Mouse (Mus musculus) midbrain, embryonic 15.5 days (tissue): ENCODE measurements around the gene 1700025G04Rik. TPM values are rescaled to one million over a fixed set of nuclear protein-coding genes. Genes with fewer than 3 reads are reported as not detected.

Source experiments
- ATAC-seq: fragments of 200-750 bp; cut with Nextera tagmentation; replicated peaks from 2 replicates; pipeline ENCODE4 v1.8.0; 2017; ENCODE audit warnings: moderate TSS enrichment
- H3K27ac ChIP-seq: fragments of 300-500 bp; sonication (generic); 2 replicates; pipeline ENCODE4 v1.5.1; 2015; ENCODE audit warnings: mild to moderate bottlenecking, inconsistent platforms
- H3K27me3 ChIP-seq: fragments of 300-500 bp; sonication (generic); replicated peaks from 2 replicates; pipeline ENCODE4 v1.6.1; 2015; ENCODE audit warnings: inconsistent platforms
- H3K36me3 ChIP-seq: fragments of 300-500 bp; sonication (generic); replicated peaks from 2 replicates; pipeline ENCODE4 v1.6.1; 2015; ENCODE audit warnings: inconsistent platforms
- H3K4me1 ChIP-seq: fragments of 300-500 bp; sonication (generic); 2 replicates; pipeline ENCODE4 v1.6.1; 2015; ENCODE audit warnings: inconsistent platforms
- H3K4me2 ChIP-seq: fragments of 300-500 bp; sonication (generic); 2 replicates; pipeline ENCODE4 v1.6.1; 2015; ENCODE audit warnings: inconsistent platforms, mild to moderate bottlenecking, moderate library complexity
- H3K4me3 ChIP-seq: fragments of 300-500 bp; sonication (generic); 2 replicates; pipeline ENCODE4 v1.5.1; 2015; ENCODE audit warnings: mild to moderate bottlenecking, inconsistent platforms
- H3K9ac ChIP-seq: fragments of 300-500 bp; sonication (generic); 2 replicates; pipeline ENCODE4 v1.6.1; 2015; ENCODE audit warnings: mild to moderate bottlenecking, inconsistent platforms
- H3K9me3 ChIP-seq: fragments of 300-500 bp; sonication (generic); 2 replicates; pipeline ENCODE4 v1.6.1; 2016; ENCODE audit warnings: inconsistent platforms
- WGBS: fragments of 180-500 bp; shearing (Covaris S2); methylation state at CpG from one replicate; pipeline ENCODE4 v1.1.7; 2015; ENCODE audit warnings: mixed read lengths; 5-methylcytosine and 5-hydroxymethylcytosine counted together
- polyA plus RNA-seq: library from polyadenylated mRNA; unstranded; fragments of >200 nt; fragmentation: Nextera tagmentation; extraction: Ambion mirVana; gene quantifications from 2 replicates; pipeline ENCODE4 v1.2.1, GENCODE M21; 2015

The 1700025G04Rik gene
- polyA plus RNA-seq, 1 experiment from 2014 or later, result 34.6 TPM

- 0 out of 2 replicates have a peak, but pooled peaks have one; percentile 2 for ATAC-seq
- Histone ChIP-seq H3K9me3 (no peaks in the 10 kb centered on the region), H3K36me3 (no peaks in the 10 kb centered on the region), H3K27ac (peak overlapping the region; percentile 76), H3K4me3 (no peak overlapping the region), H3K9ac (no peak overlapping the region), H3K27me3 (no peaks in the 10 kb centered on the region), H3K4me1 (peaks cover 52% of the 10 kb centered on the region), H3K4me2 (0 out of 2 replicates have a peak overlapping the region, but pooled peaks have one; percentile 6)
- WGBS, result 38% methylated on average over 11 of the region's 11 CpGs
These were observed 146.8 kb downstream of the 1700025G04Rik start for GRCm38 (mm10) chr1:151942972-151943654.

DNA sequence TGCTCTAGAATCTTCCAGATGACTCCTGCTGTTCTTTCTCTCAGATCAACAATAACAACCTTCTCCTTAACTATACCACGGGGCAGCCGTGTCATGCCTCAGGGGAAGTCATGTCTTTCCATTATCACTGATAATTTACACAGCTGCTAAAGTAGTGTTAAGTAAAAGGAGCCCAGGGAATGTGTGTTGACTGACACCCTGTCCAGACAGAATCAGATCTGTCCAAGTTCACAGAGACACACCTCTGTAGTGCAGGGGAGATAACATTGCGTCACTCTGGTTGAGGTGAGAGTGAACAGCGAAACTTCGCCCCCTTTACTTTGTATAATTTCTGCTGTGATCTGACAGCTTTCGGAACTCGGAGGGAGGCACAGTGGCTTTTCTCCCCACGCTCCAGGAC lies 149.9 kb downstream of the 1700025G04Rik start:
- 63% methylated on average over 8 of the region's 8 CpGs for WGBS
- H3K9me3 ChIP-seq, result no peaks in the 10 kb centered on the region
- H3K36me3 ChIP-seq, result no peaks in the 10 kb centered on the region
- H3K4me3 ChIP-seq, result no peak overlapping the region
- no peaks in the 10 kb centered on the region for H3K27me3 ChIP-seq
- no peak overlapping the region for H3K9ac ChIP-seq
- peaks cover 32% of the 10 kb centered on the region for H3K4me1 ChIP-seq
- H3K27ac ChIP-seq, result no peak overlapping the region
- no peak overlapping the region for H3K4me2 ChIP-seq
- ATAC-seq, result no peak

DNA sequence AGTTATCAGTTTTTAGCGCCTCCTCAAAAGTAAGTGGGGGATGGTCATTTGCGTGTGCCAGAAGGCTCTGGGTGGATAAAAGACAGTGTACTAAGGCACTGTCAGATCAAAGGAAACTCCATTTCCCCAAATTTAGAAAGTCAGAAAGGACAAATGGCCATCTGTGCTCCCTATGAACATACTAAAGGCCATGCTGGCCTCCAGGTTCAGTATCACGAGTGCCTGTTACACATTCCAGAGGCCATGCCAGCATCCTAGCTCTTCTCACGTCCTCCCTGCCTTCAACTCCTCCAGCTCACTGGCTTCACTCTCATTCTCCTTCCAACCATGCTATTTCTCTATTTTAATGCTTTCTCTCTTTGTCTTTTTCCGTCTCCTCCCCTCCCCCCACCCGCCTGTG lies 150.4 kb downstream of the 1700025G04Rik start:
- Histone ChIP-seq H3K27me3 (no peaks in the 10 kb centered on the region), H3K9me3 (no peaks in the 10 kb centered on the region), H3K4me2 (no peak overlapping the region), H3K4me1 (peaks cover 27% of the 10 kb centered on the region), H3K9ac (no peak overlapping the region), H3K4me3 (no peak overlapping the region), H3K27ac (no peak overlapping the region), H3K36me3 (no peaks in the 10 kb centered on the region)
- no peak for ATAC-seq
- 60% methylated on average over 6 of the region's 6 CpGs for WGBS

DNA sequence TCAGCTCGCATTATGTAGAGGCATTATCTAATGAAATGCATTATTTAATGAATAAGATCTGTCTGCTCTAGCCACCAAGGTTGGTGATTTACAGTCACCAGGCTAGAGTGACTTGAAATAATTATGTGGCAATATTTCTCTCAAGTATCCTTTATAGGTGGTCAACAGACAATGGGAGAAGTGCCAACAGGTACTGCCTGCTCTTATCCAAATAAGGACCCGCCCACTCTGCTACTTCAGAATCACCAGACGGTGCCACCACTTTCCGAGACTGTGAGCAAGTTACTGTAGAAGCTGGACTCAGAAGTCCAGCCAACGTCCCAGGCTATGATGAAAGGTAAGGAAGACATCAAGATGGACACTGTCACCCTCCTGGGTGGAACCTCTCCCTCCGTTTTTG lies 156.3 kb downstream of the 1700025G04Rik start:
- ATAC-seq, result no peak
- Histone ChIP-seq H3K27me3 (no peaks in the 10 kb centered on the region), H3K4me3 (no peak overlapping the region), H3K9me3 (no peaks in the 10 kb centered on the region), H3K4me1 (0 out of 2 replicates have a peak, but pooled peaks cover 9% of the 10 kb centered on the region), H3K4me2 (no peak overlapping the region), H3K36me3 (no peaks in the 10 kb centered on the region), H3K27ac (no peak overlapping the region), H3K9ac (no peak overlapping the region)
- WGBS, result 84% methylated on average over 6 of the region's 6 CpGs

- H3K4me2 ChIP-seq, result no peak overlapping the region
- ATAC-seq, result no peak
- no peaks in the 10 kb centered on the region for H3K36me3 ChIP-seq
- no peaks in the 10 kb centered on the region for H3K9me3 ChIP-seq
- H3K9ac ChIP-seq, result no peak overlapping the region
- H3K4me3 ChIP-seq, result no peak overlapping the region
- H3K27ac ChIP-seq, result 0 out of 2 replicates have a peak overlapping the region, but pooled peaks have one; percentile 20
- no peaks in the 10 kb centered on the region for H3K27me3 ChIP-seq
- H3K4me1 ChIP-seq, result peaks cover 23% of the 10 kb centered on the region
- 78% methylated on average over 8 of the region's 8 CpGs for WGBS
These were observed 163.1 kb downstream of the 1700025G04Rik start for GRCm38 (mm10) chr1:151926826-151927225.

- 77% methylated on average over 4 of the region's 4 CpGs for WGBS
- H3K36me3 ChIP-seq, result no peaks in the 10 kb centered on the region
- H3K9ac ChIP-seq, result no peak overlapping the region
- no peak overlapping the region for H3K4me2 ChIP-seq
- no peak for ATAC-seq
- no peaks in the 10 kb centered on the region for H3K27me3 ChIP-seq
- no peak overlapping the region for H3K4me3 ChIP-seq
- no peak overlapping the region for H3K27ac ChIP-seq
- no peaks in the 10 kb centered on the region for H3K9me3 ChIP-seq
- peaks cover 25% of the 10 kb centered on the region for H3K4me1 ChIP-seq
These were observed 163.8 kb downstream of the 1700025G04Rik start for GRCm38 (mm10) chr1:151926141-151926540.

DNA sequence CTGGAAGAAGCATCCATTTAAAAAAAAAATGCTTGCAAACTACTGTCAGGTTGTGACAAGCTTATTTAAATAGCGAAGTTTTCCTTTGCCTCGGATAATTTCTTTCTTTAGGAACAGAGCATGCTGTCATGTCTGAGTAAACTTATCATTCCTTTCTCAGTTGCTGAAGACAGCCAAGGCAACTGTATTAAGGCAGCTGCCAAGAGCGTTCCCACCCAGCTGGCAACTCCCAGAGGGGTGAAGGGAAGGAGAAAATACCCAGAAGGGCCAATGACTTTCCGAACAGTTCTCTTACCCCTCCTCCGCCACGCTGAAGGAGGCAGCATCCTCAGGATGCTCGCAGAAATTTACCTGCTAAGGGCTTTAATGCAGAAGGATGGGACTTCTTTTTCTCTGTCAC lies 164.2 kb downstream of the 1700025G04Rik start:
- H3K27ac ChIP-seq, result no peak overlapping the region
- H3K9me3 ChIP-seq, result no peaks in the 10 kb centered on the region
- H3K4me2 ChIP-seq, result no peak overlapping the region
- H3K9ac ChIP-seq, result no peak overlapping the region
- no peaks in the 10 kb centered on the region for H3K27me3 ChIP-seq
- 63% methylated on average over 7 of the region's 7 CpGs for WGBS
- H3K36me3 ChIP-seq, result no peaks in the 10 kb centered on the region
- no peak overlapping the region for H3K4me3 ChIP-seq
- H3K4me1 ChIP-seq, result peaks cover 26% of the 10 kb centered on the region
- ATAC-seq, result no peak

GRCm38 (mm10) chr1:151918806-151919357 lies 171.0 kb downstream of the 1700025G04Rik start:
- 43% methylated on average over 9 of the region's 9 CpGs for WGBS
- Histone ChIP-seq H3K27ac (peak overlapping the region; percentile 46; the same call in 1 of the 2 replicates), H3K36me3 (no peaks in the 10 kb centered on the region), H3K27me3 (no peaks in the 10 kb centered on the region), H3K4me1 (peaks cover 19% of the 10 kb centered on the region; the same call in 1 of the 2 replicates), H3K9ac (no peak overlapping the region), H3K4me3 (no peak overlapping the region), H3K4me2 (no peak overlapping the region), H3K9me3 (no peaks in the 10 kb centered on the region)
- ATAC-seq, result peak; percentile 72

DNA sequence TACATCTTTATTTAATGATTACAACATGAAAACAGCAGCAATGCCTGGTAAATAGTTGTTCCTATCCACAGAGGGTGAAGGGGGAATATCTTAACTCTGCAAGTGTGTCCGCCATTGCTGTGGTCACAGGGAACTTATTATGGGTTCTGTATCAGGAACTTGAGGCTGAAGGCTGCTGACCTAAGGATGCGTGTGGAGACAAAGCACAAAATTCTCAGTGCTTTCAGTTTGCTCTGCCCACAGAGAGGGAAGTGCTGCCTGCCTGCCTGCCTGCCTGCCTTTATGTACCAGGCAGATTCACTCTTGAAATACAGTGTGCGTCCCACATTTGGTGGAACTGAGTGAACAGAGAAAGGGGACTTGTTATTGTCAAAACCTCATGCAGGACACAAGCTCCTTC lies 172.2 kb downstream of the 1700025G04Rik start:
- Histone ChIP-seq H3K4me1 (peaks cover 19% of the 10 kb centered on the region; the same call in 1 of the 2 replicates), H3K27me3 (no peaks in the 10 kb centered on the region), H3K36me3 (no peaks in the 10 kb centered on the region), H3K4me3 (no peak overlapping the region), H3K4me2 (no peak overlapping the region), H3K9ac (no peak overlapping the region), H3K27ac (no peak overlapping the region), H3K9me3 (no peaks in the 10 kb centered on the region)
- ATAC-seq, result no peak
- 88% methylated on average over 3 of the region's 3 CpGs for WGBS

GRCm38 (mm10) chr1:151914494-151914893 lies 175.4 kb downstream of the 1700025G04Rik start:
- Histone ChIP-seq H3K4me1 (peaks cover 15% of the 10 kb centered on the region; the same call in 1 of the 2 replicates), H3K27me3 (no peaks in the 10 kb centered on the region), H3K9me3 (no peaks in the 10 kb centered on the region), H3K27ac (no peak overlapping the region), H3K36me3 (no peaks in the 10 kb centered on the region), H3K4me3 (no peak overlapping the region), H3K9ac (no peak overlapping the region), H3K4me2 (no peak overlapping the region)
- WGBS, result 95% methylated on average over 9 of the region's 9 CpGs
- ATAC-seq, result no peak

GRCm38 (mm10) chr1:151907014-151907413 lies 182.9 kb downstream of the 1700025G04Rik start:
- no peaks in the 10 kb centered on the region for H3K9me3 ChIP-seq
- no peak overlapping the region for H3K4me2 ChIP-seq
- 81% methylated on average over 4 of the region's 4 CpGs for WGBS
- H3K4me1 ChIP-seq, result no peaks in the 10 kb centered on the region
- ATAC-seq, result no peak
- no peaks in the 10 kb centered on the region for H3K27me3 ChIP-seq
- H3K4me3 ChIP-seq, result no peak overlapping the region
- no peaks in the 10 kb centered on the region for H3K36me3 ChIP-seq
- H3K27ac ChIP-seq, result no peak overlapping the region
- no peak overlapping the region for H3K9ac ChIP-seq

GRCm38 (mm10) chr1:151900706-151901360 lies 189.1 kb downstream of the 1700025G04Rik start:
- peaks cover 15% of the 10 kb centered on the region for H3K4me1 ChIP-seq
- 52% methylated on average over 12 of the region's 12 CpGs for WGBS
- H3K4me3 ChIP-seq, result no peak overlapping the region
- H3K36me3 ChIP-seq, result no peaks in the 10 kb centered on the region
- H3K27ac ChIP-seq, result 0 out of 2 replicates have a peak overlapping the region, but pooled peaks have one; percentile 28
- no peak overlapping the region for H3K9ac ChIP-seq
- no peaks in the 10 kb centered on the region for H3K27me3 ChIP-seq
- ATAC-seq, result no peak; the same call in 1 of the 2 replicates
- no peak overlapping the region for H3K4me2 ChIP-seq
- no peaks in the 10 kb centered on the region for H3K9me3 ChIP-seq
